Mouse (Mus musculus) midbrain, embryonic 14.5 days (tissue): ENCODE measurements around the gene Pik3c2b. TPM values are rescaled to one million over a fixed set of nuclear protein-coding genes. Genes with fewer than 3 reads are reported as not detected.
A peak's percentile ranks its signal among the peaks of the same experiment; 100 is the strongest.
"Not testable (repeated sequence)": the region's sequence is repeated elsewhere in the genome, so short reads cannot be mapped to it uniquely, and the experiment has no call there.

Source experiments
- ATAC-seq: fragments of 200-750 bp; cut with Nextera tagmentation; 2 replicates; pipeline ENCODE4 v1.8.0; 2017; ENCODE audit warnings: moderate number of reproducible peaks, moderate library complexity; ENCODE audit not compliant: low FRiP score, low TSS enrichment
- DNase-seq: peaks from one replicate; pipeline ENCODE4 v3.0.0-alpha.2; 2015
- H3K27ac ChIP-seq: fragments of 300-500 bp; sonication (generic); replicated peaks from 2 replicates; pipeline ENCODE4 v1.5.1; 2014; ENCODE audit warnings: mild to moderate bottlenecking, low read depth, low read length, moderate library complexity
- H3K27me3 ChIP-seq: fragments of 300-500 bp; sonication (generic); 2 replicates; pipeline ENCODE4 v1.6.1; 2014; ENCODE audit warnings: low read length, control low read depth, mixed read lengths; ENCODE audit not compliant: control insufficient read depth, insufficient read depth
- H3K36me3 ChIP-seq: fragments of 300-500 bp; sonication (generic); 2 replicates; pipeline ENCODE4 v1.6.1; 2014; ENCODE audit warnings: low read length, control low read depth; ENCODE audit not compliant: control insufficient read depth, insufficient read depth
- H3K4me1 ChIP-seq: fragments of 300-500 bp; sonication (generic); 2 replicates; pipeline ENCODE4 v1.6.1; 2014; ENCODE audit warnings: mild to moderate bottlenecking, antibody characterized with exemption, low read length, control low read depth; ENCODE audit not compliant: control insufficient read depth, insufficient read depth
- H3K4me2 ChIP-seq: fragments of 300-500 bp; sonication (generic); 2 replicates; pipeline ENCODE4 v1.6.1; 2014; ENCODE audit warnings: mild to moderate bottlenecking, low read length, moderate library complexity
- H3K4me3 ChIP-seq: fragments of 300-500 bp; sonication (generic); replicated peaks from 2 replicates; pipeline ENCODE4 v1.5.1; 2014; ENCODE audit warnings: low read depth, low read length
- H3K9ac ChIP-seq: fragments of 300-500 bp; sonication (generic); replicated peaks from 2 replicates; pipeline ENCODE4 v1.6.1; 2014; ENCODE audit warnings: mild to moderate bottlenecking, low read length, moderate library complexity
- H3K9me3 ChIP-seq: fragments of 300-500 bp; sonication (generic); 2 replicates; pipeline ENCODE4 v1.6.1; 2016; ENCODE audit warnings: low read length, control low read depth, mixed read lengths; ENCODE audit not compliant: control insufficient read depth
- WGBS: fragments of 180-500 bp; shearing (Covaris S2); extraction: QIAGEN DNeasy Blood & Tissue Kit; methylation state at CpG from one replicate; pipeline ENCODE4 v1.1.7; 2014; 5-methylcytosine and 5-hydroxymethylcytosine counted together
- polyA plus RNA-seq: library from polyadenylated mRNA; unstranded; fragments of >200 nt; fragmentation: Nextera tagmentation; extraction: Ambion mirVana; gene quantifications from 2 replicates; pipeline ENCODE4 v1.2.1, GENCODE M21; 2014

Pik3c2b gene
- polyA plus RNA-seq, 1 experiment from 2014 or later: 17.0 TPM

GRCm38 (mm10) chr1:133019312-133019711 lies 26.2 kb upstream of the Pik3c2b start:
- Histone ChIP-seq H3K4me1 (peaks cover 5% of the 10 kb centered on the region), H3K36me3 (peaks cover 41% of the 10 kb centered on the region), H3K9ac (no peak overlapping the region), H3K4me2 (no peak overlapping the region), H3K4me3 (no peak overlapping the region), H3K9me3 (no peaks in the 10 kb centered on the region), H3K27ac (0 out of 2 replicates have a peak overlapping the region, but pooled peaks have one; percentile 9), H3K27me3 (no peaks in the 10 kb centered on the region)
- DNase-seq (no peak), ATAC-seq (no peak)

GRCm38 (mm10) chr1:133020137-133020894 lies 25.2 kb upstream of the Pik3c2b start:
- DNase-seq: no peak

GRCm38 (mm10) chr1:133021391-133021790 lies 24.1 kb upstream of the Pik3c2b start:
- Histone ChIP-seq H3K9ac (no peak overlapping the region), H3K4me3 (no peak overlapping the region), H3K9me3 (no peaks in the 10 kb centered on the region), H3K36me3 (peaks cover 22% of the 10 kb centered on the region), H3K4me2 (no peak overlapping the region), H3K4me1 (peaks cover 7% of the 10 kb centered on the region), H3K27ac (no peak overlapping the region), H3K27me3 (no peaks in the 10 kb centered on the region)
- no peak for ATAC-seq
- WGBS: 94% methylated on average over 7 of the region's 7 CpGs
- DNase-seq: no peak

More at GRCm38 (mm10) chr1:133020137-133020894, 25.2 kb upstream of the Pik3c2b start:
- Histone ChIP-seq H3K27me3 (no peaks in the 10 kb centered on the region), H3K36me3 (peaks cover 33% of the 10 kb centered on the region), H3K4me2 (no peak overlapping the region), H3K9ac (no peak overlapping the region), H3K27ac (no peak overlapping the region), H3K4me3 (no peak overlapping the region), H3K9me3 (no peaks in the 10 kb centered on the region), H3K4me1 (peaks cover 7% of the 10 kb centered on the region)
- WGBS: 71% methylated on average over 3 of the region's 3 CpGs
- ATAC-seq: no peak

GRCm38 (mm10) chr1:133021971-133022370 lies 23.5 kb upstream of the Pik3c2b start:
- H3K4me1 ChIP-seq, ATAC-seq, H3K4me2 ChIP-seq, H3K27ac ChIP-seq, H3K9me3 ChIP-seq, H3K27me3 ChIP-seq, H3K4me3 ChIP-seq, DNase-seq, H3K9ac ChIP-seq: not testable (repeated sequence)
- WGBS: 94% methylated on average over 2 of the region's 2 CpGs
- H3K36me3 ChIP-seq: peaks cover 19% of the 10 kb centered on the region

GRCm38 (mm10) chr1:133023723-133024122 lies 21.7 kb upstream of the Pik3c2b start:
- H3K9me3 ChIP-seq, H3K27me3 ChIP-seq, ATAC-seq, H3K9ac ChIP-seq, H3K27ac ChIP-seq, DNase-seq, H3K4me1 ChIP-seq, H3K36me3 ChIP-seq: not testable (repeated sequence)
- Histone ChIP-seq H3K4me3 (peak overlapping the region; percentile 83; the same call in 1 of the 2 replicates), H3K4me2 (peak overlapping the region; percentile 67; the same call in 1 of the 2 replicates)
- 93% methylated on average over 3 of the region's 3 CpGs for WGBS

GRCm38 (mm10) chr1:133024426-133024825 lies 21.0 kb upstream of the Pik3c2b start:
- H3K4me3 ChIP-seq: peak overlapping the region; percentile 83

GRCm38 (mm10) chr1:133025051-133025795 lies 20.2 kb upstream of the Pik3c2b start:
- Histone ChIP-seq H3K4me1 (peaks cover 7% of the 10 kb centered on the region), H3K4me3 (peak overlapping the region; percentile 83), H3K36me3 (no peaks in the 10 kb centered on the region), H3K9me3 (no peaks in the 10 kb centered on the region), H3K9ac (peak overlapping the region; percentile 89), H3K27ac (peak overlapping the region; percentile 92), H3K4me2 (peak overlapping the region; percentile 67), H3K27me3 (no peaks in the 10 kb centered on the region)
- ATAC-seq (peak; percentile 96), DNase-seq (peak; percentile 97)
- 1% methylated on average over 40 of the region's 40 CpGs for WGBS

More at GRCm38 (mm10) chr1:133024426-133024825, 21.0 kb upstream of the Pik3c2b start:
- Histone ChIP-seq H3K36me3 (no peaks in the 10 kb centered on the region), H3K9me3 (no peaks in the 10 kb centered on the region), H3K4me1 (peaks cover 7% of the 10 kb centered on the region), H3K9ac (peak overlapping the region; percentile 89), H3K4me2 (peak overlapping the region; percentile 67), H3K27me3 (no peaks in the 10 kb centered on the region), H3K27ac (no peak overlapping the region)
- ATAC-seq (no peak), DNase-seq (no peak)
- WGBS: 45% methylated on average over 7 of the region's 7 CpGs

- DNase-seq, H3K36me3 ChIP-seq, ATAC-seq, H3K27me3 ChIP-seq, H3K9me3 ChIP-seq, H3K27ac ChIP-seq, H3K4me1 ChIP-seq: not testable (repeated sequence)
- peak overlapping the region; percentile 89; the same call in 1 of the 2 replicates for H3K9ac ChIP-seq
- peak overlapping the region; percentile 83 for H3K4me3 ChIP-seq
- WGBS: 37% methylated on average over 22 of the region's 23 CpGs
- H3K4me2 ChIP-seq: peak overlapping the region; percentile 67
Observed at GRCm38 (mm10) chr1:133025796-133026190, 19.7 kb upstream of the Pik3c2b start.
